Mouse (Mus musculus) erythroblast, embryonic 14.5 days (primary cell): Measurements from ENCODE around the gene 2410004B18Rik. TPM values are rescaled to one million over a fixed set of nuclear protein-coding genes. Genes with fewer than 3 reads are reported as not detected.
A peak's percentile ranks its signal among the peaks of the same experiment; 100 is the strongest.

Experiments
- H3K27me3 ChIP-seq: 2 replicates; pipeline ENCODE4 v1.6.1; 2012; ENCODE audit warnings: inconsistent platforms; ENCODE audit not compliant: control insufficient read depth
- H3K36me3 ChIP-seq: 2 replicates; pipeline ENCODE4 v1.6.1; 2012; ENCODE audit warnings: mild to moderate bottlenecking, inconsistent platforms; ENCODE audit not compliant: control insufficient read depth
- H3K4me1 ChIP-seq: 2 replicates; pipeline ENCODE4 v1.6.1; 2012; ENCODE audit warnings: inconsistent platforms; ENCODE audit not compliant: control insufficient read depth
- H3K4me3 ChIP-seq: replicated peaks from 2 replicates; pipeline ENCODE3; 2012; ENCODE audit warnings: moderate library complexity, mild to moderate bottlenecking, inconsistent platforms
- H3K9me3 ChIP-seq: 2 replicates; pipeline ENCODE4 v1.6.1; 2012; ENCODE audit warnings: low read length, inconsistent platforms, mixed read lengths; ENCODE audit not compliant: control insufficient read depth
- GATA1 ChIP-seq: IDR thresholded peaks from 2 replicates; pipeline ENCODE4 v1.6.1; 2012; ENCODE audit warnings: low read length, inconsistent platforms, mixed read lengths
- TAL1 ChIP-seq: IDR thresholded peaks from 3 replicates; pipeline ENCODE4 v1.6.1; 2012; ENCODE audit warnings: low read length, inconsistent platforms, mixed read lengths
- polyA plus RNA-seq: library from polyadenylated mRNA; stranded (reverse); fragments of >175 nt; gene quantifications from 2 replicates; pipeline ENCODE4 v1.2.3, GENCODE M21; 2012

The 2410004B18Rik gene
- polyA plus RNA-seq, 1 experiment = 2.8 TPM

- H3K36me3 ChIP-seq = peaks cover 23% of the 10 kb centered on the region
- peaks cover 36% of the 10 kb centered on the region for H3K4me1 ChIP-seq
- H3K27me3 ChIP-seq = no peaks in the 10 kb centered on the region; the same call in 1 of the 2 replicates
- TF ChIP-seq GATA1 = no peak
- TF ChIP-seq TAL1 = no peak
- no peaks in the 10 kb centered on the region for H3K9me3 ChIP-seq
- H3K4me3 ChIP-seq = peak overlapping the region; percentile 88
Measured at GRCm38 (mm10) chr3:145924649-145925337, 13.0 kb upstream of the 2410004B18Rik start.

- H3K36me3 ChIP-seq = peaks cover 30% of the 10 kb centered on the region
- TF ChIP-seq GATA1 (no peak), TAL1 (no peak)
- peak overlapping the region; percentile 88 for H3K4me3 ChIP-seq
- no peaks in the 10 kb centered on the region; the same call in 1 of the 2 replicates for H3K27me3 ChIP-seq
- no peaks in the 10 kb centered on the region for H3K9me3 ChIP-seq
- peaks cover 36% of the 10 kb centered on the region for H3K4me1 ChIP-seq
Measured at GRCm38 (mm10) chr3:145925506-145925905, 12.3 kb upstream of the 2410004B18Rik start.

GRCm38 (mm10) chr3:145929525-145930400 is 8.1 kb upstream of the 2410004B18Rik start:
- no peaks in the 10 kb centered on the region for H3K27me3 ChIP-seq
- no peak overlapping the region for H3K4me3 ChIP-seq
- peaks cover 19% of the 10 kb centered on the region for H3K4me1 ChIP-seq
- TF ChIP-seq GATA1 (no peak), TAL1 (no peak)
- no peaks in the 10 kb centered on the region for H3K9me3 ChIP-seq
- H3K36me3 ChIP-seq = peaks cover 67% of the 10 kb centered on the region

GRCm38 (mm10) chr3:145933845-145934244 is 4.0 kb upstream of the 2410004B18Rik start:
- TF ChIP-seq TAL1 (no peak), GATA1 (no peak)
- H3K36me3 ChIP-seq = peaks cover 49% of the 10 kb centered on the region
- H3K27me3 ChIP-seq = no peaks in the 10 kb centered on the region
- H3K4me1 ChIP-seq = peaks cover 9% of the 10 kb centered on the region
- H3K9me3 ChIP-seq = no peaks in the 10 kb centered on the region
- no peak overlapping the region for H3K4me3 ChIP-seq

DNA sequence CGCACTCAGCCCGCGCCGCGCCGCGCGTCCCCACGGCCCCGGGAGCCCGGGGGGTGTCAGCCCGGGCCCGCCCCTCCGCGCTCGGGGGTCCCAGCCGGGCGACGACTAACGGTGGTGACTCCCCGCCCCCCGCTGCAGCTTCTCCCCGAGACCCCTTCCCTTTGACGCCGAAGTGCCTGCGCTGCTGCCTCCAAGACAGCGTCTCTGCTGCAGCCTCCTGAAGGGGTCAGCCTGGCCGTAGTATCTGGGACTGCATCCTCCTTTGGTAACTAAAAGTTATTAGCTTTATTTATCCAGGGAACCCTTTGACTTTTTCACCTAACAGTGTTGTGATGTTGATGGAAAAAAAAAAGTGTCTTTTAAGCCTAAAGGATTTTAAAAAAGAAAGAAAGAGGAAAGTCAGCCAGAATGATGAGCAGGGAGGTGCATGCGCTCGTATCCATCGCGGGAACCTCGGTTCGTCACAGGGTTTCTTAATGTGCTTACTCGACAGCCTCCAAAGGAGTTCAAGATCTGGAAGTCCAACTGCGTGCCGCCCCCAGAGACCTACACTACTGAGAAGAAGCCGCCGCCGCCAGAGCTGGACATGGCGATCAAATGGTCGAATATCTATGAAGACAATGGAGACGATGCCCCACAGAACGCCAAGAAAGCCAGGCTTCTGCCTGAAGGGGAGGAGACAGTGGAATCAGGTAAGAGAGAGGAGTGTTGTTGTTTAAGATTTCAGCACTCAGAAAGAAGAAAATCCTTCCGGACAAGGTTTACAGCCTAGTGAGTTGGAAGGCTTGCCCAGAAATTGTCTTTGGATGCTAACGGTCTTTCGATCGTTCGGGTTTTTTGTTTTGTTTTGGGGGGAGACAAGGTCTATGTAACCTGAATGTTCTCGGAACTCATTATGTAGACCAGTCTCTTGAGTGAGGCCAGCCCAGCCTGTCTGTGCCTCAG is 863 bp downstream of the 2410004B18Rik start:
- H3K27me3 ChIP-seq = no peaks in the 10 kb centered on the region
- H3K4me3 ChIP-seq = peak overlapping the region; percentile 97
- peaks cover 37% of the 10 kb centered on the region for H3K36me3 ChIP-seq
- peaks cover 40% of the 10 kb centered on the region for H3K4me1 ChIP-seq
- no peaks in the 10 kb centered on the region for H3K9me3 ChIP-seq
- TF ChIP-seq TAL1 = no peak
- no peak for TF ChIP-seq GATA1

DNA sequence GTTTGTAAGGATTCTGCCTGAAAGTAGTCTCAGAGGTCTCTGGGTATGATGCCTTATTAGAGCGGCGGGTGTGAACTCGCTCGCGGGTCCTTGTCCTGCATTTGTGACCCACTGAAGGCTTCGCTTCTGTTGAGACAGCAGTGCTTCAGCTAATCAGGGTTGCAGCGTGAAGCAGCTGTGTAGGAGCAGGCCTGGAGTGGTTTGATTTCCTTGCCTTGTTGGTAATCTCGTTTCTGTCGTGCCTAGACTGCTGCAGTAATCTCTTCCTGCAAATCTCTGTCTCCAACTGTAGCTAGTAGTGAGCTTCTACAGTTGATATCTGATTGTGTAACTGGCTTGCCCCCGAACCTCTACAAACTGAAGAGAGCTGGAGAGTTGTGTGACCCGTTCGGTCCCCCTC is 1.6 kb downstream of the 2410004B18Rik start:
- peak; percentile 77 for TF ChIP-seq GATA1
- TF ChIP-seq TAL1 = peak; percentile 59; the same call in 2 of the 3 replicates
- Histone ChIP-seq H3K4me1 (peaks cover 44% of the 10 kb centered on the region), H3K27me3 (no peaks in the 10 kb centered on the region), H3K36me3 (peaks cover 38% of the 10 kb centered on the region), H3K4me3 (peak overlapping the region; percentile 97), H3K9me3 (no peaks in the 10 kb centered on the region)

- Histone ChIP-seq H3K27me3 (no peaks in the 10 kb centered on the region), H3K9me3 (no peaks in the 10 kb centered on the region), H3K4me3 (peak overlapping the region; percentile 97), H3K36me3 (peaks cover 41% of the 10 kb centered on the region), H3K4me1 (peaks cover 48% of the 10 kb centered on the region)
- TF ChIP-seq TAL1 = no peak
- no peak for TF ChIP-seq GATA1
Measured at GRCm38 (mm10) chr3:145939971-145940370, 2.2 kb downstream of the 2410004B18Rik start.

DNA sequence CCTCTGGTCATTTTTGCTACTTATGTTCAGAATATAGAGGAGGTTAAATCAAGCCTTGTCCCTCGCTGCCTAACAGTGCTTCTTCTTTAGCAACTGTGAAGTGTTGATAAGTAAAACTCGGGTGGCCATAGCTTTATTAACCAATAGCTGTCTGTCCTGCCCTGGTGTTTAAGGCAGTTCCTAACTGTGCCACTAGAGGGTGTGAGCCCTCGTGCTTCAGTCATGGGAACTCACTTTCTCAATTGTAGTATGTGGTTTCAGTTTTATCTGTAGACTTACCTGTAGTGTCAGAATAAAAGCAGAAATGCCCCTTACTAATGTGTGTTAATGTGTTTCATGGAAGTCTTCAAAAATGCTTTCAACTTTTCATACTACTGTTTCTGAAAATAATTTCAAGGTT is 4.2 kb downstream of the 2410004B18Rik start:
- Histone ChIP-seq H3K9me3 (no peaks in the 10 kb centered on the region), H3K4me3 (no peak overlapping the region), H3K4me1 (peaks cover 53% of the 10 kb centered on the region), H3K27me3 (no peaks in the 10 kb centered on the region), H3K36me3 (peaks cover 42% of the 10 kb centered on the region)
- TF ChIP-seq TAL1 = no peak
- no peak for TF ChIP-seq GATA1
